Mouse (Mus musculus) cerebellum, adult 2 months (tissue): ENCODE results near the gene Igf2bp1.

Source experiments
- CTCF ChIP-seq: fragments of 200-500 bp; IDR thresholded peaks from 2 replicates; pipeline ENCODE4 v1.5.1; 2011; ENCODE audit warnings: low read depth, mild to moderate bottlenecking, control low read depth, low read length, moderate library complexity, borderline replicate concordance; ENCODE audit not compliant: insufficient read depth
- POLR2A ChIP-seq: fragments of 200-500 bp; IDR thresholded peaks from 2 replicates; pipeline ENCODE4 v1.6.1; 2011; ENCODE audit warnings: low read length, control low read depth, borderline replicate concordance; ENCODE audit not compliant: insufficient read depth

GRCm38 (mm10) chr11:95936409-95936808 lies 69.3 kb downstream of the Igf2bp1 start:
- TF ChIP-seq CTCF (no peak), POLR2A (no peak)
